Mouse (Mus musculus): ENCODE measurements at regions not wholly inside any gene's neighbourhood (a gene's known extent, or its start where the extent isn't known, plus 50 kb on each side); places are given as distances from the start of the nearest gene placed in this dataset.

DNA sequence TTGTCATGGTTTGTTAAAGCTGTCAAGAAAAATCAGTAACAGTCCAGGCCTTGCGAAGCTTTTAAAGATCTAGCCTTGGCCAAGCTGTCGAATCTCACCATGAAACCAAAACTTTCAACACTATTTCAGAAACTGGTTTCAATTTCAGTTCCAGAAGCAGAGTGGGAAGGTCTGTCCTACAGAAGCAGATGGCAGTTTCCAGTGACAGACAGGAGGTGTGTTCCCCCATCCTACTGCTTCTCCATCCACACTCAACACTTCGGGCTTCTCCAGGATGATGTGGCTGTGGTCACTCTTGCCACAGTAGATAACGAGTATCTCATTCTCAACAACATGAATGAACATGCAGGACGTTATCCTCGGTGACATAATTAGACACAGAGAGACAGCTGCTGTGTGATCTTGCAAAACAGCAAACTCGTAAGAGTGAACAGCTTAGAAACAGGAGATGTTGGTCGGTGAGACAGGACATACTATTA lies 147.6 kb upstream of the Cdyl start:
- no peak for TF ChIP-seq CTCF (IDR thresholded peaks at IDR 0.05; ENCODE audit: low read depth)
- no peak for TF ChIP-seq EP300 (IDR thresholded peaks at IDR 0.05; ENCODE audit: low read depth)

Measured in heart, postnatal 0 days (tissue).